Mouse (Mus musculus): ENCODE measurements around the gene Rab40b. TPM values are rescaled to one million over a fixed set of nuclear protein-coding genes. Genes with fewer than 3 reads are reported as not detected.

Gene Rab40b
- polyA plus RNA-seq (2015; fragmentation: Nextera tagmentation; extraction: Ambion mirVana): 1.3 and 2.7 TPM in 2 replicates

DNA sequence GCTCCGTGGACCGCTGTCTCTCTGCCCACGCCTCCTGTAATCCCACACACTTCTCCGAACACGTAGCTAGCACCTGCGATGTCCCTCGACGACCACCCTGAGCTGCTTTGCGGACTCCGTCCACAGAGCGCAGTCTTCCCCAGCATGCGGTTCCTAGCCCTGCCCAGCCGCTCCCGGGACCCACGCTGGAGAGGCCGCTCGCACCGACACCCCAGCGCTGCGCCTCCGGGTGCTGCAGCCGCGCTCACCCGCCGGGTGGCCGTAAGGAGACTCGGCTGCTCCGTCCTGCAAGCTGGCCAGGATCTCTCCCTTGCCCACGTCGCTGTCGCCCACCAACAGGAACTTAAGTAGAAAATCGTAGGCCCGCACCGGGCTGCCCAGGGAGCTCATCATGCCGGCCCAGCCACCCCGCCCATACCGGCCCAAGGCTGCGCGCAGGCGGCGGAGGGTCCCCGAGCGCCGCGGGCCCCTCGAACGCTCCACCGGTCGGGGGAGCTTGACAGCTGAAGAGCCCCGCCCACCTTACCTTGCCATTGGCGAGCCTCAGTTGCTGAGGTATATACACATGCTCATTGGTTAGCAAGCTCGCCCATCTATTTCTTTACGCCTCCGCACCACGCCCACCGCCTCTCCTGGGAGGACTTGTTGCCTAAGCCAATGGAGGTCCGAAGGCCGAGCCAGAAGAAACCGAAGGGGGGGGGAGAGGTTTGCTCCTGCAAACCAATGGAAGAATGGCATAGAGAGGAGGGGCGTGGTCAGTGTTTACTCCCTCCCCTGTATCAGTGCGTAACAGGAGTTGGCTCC lies at the start of gene Rab40b:
TSS of gene Rab40b (minus strand) at position 502 of the 804 bp plus-strand sequence.

DNA sequence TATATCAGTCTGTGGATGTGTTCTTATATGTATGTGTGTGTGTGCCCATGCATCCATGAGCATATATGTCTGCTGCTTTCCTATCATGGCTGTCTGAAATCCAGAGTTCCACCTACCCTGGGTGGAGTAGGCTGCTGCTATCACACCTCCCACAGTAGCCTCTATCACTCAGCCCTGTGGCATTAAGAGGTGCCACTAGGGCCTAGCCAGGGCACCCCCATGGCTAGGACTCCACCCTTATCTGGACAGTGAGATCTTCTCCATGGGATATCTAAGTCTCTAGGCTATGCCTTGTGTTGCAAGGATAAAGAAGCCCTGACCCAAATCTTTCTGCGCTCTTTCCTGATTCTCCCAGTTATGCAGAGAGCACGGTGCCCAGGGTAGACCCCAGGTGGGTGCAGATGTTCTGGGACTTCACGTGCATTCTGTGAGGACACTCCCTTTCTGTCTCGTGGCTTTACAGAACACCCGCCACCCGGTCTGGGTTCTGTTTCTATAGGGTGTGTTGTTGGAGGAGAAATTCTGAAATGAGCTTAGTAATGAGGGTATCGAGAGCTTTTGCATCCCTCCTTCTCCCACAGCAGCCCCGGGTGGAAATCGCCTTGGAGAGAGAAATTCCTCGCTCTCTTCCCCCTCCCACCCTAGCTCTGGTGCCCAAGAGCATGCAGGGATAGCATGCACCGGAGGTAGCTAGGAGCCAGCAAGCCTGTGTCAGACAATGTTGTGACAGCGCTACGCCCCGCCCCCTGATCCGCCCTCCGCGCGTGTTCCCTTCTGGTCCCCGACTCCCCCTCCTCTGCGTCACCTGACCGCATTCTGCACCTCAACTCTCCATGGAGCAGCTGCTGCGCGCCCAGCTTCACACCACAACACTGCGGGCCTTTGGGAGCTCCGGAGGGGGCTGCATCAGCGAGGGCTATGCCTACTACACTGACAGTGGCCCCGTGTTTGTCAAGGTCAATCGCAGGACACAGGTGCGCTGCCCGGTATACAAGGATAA lies 46.4 kb upstream of the Rab40b start, which contains the start of gene Fn3k:
TSS of gene Fn3k (plus strand) at position 758 of the 1,000 bp plus-strand sequence.

DNA sequence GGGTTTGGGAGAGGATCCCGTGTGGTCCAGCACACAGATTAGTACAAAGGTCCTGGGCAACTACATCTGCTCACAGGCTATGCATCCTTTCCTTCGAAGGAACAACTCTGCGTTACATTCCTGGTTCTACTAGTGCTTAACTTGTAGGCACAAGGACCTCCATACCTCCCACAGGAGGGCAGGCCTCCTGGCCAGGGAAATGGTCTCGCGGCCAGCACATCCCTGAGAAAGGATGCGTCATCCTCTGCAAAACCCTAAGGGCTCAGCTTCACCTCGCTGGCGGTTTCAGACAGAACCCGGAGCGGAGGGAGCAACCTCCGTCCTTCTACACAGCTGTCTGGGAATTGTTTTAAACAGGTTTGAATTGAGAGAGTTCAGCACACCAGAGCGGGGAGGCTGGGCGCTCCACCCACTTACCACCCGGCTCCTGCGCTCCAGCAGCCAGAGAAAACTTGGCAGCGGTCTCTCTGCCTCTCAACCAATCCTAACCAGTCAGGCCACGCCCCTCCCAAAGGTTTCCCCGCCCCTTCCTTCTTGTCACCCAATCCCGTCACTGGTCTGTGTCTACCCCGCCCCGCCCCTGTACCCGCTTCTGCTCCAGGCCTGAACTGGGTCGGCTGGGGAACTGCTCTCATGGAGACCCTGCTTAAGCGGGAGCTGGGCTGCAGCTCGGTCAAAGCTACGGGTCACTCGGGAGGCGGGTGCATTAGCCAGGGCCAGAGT lies 32.9 kb upstream of the Rab40b start, which contains the start of gene Fn3krp:
TSS of gene Fn3krp (plus strand) at position 572 of the 723 bp plus-strand sequence.

DNA sequence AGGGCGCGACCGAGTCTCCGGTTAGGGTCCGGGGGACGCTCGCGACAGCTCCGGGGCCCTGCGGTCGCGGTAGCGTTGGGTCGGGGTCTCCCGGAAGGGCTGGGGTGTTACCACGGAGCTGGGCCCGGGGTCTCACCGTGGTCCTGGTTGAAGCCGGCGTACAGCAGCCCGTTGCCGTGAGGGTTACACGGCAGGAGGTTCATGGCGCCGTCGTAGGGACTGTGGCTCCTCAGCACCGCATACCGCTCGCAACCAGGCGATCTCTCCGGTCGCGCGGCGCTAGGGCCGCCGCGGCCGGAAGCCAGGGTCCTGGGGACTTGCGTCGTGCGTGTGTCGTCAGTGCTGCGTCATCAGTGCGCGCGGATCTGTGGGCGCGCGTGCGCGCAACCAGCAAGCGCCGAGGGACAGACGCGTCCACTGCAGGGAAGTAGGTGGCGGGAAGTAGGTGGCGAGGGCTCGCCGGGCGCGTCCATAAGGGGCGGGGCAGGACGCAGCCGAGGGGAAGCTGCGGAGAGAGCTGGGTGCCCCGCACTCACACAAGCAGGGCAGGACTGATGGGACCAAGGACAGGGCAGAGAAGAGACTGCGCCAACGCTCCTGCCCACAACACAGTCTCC lies 33.9 kb downstream of the Rab40b start, which contains the start of gene Wdr45b:
TSS of gene Wdr45b (minus strand) at position 355 of the 617 bp plus-strand sequence.

Other genes starting within 250 kb of the Rab40b start
- gene Tex19.1, start 242.1 kb downstream of the Rab40b start, polyA plus RNA-seq (2015; fragmentation: Nextera tagmentation; extraction: Ambion mirVana): not detected in 2 replicates
- gene Uts2r, start 228.0 kb downstream of the Rab40b start, polyA plus RNA-seq (2015; fragmentation: Nextera tagmentation; extraction: Ambion mirVana): not detected in 2 replicates
- 3.8 TPM in 2 replicates for gene Hexdc, start 183.8 kb downstream of the Rab40b start, polyA plus RNA-seq (2015; fragmentation: Nextera tagmentation; extraction: Ambion mirVana)
- gene Ogfod3, start 183.5 kb downstream of the Rab40b start, polyA plus RNA-seq (2015; fragmentation: Nextera tagmentation; extraction: Ambion mirVana): 14.7 and 15.4 TPM in 2 replicates
- 28.1 and 31.3 TPM in 2 replicates for gene Cybc1, start 158.9 kb downstream of the Rab40b start, polyA plus RNA-seq (2015; fragmentation: Nextera tagmentation; extraction: Ambion mirVana)
- 56.7 and 66.8 TPM in 2 replicates for gene Narf, start 151.0 kb downstream of the Rab40b start, polyA plus RNA-seq (2015; fragmentation: Nextera tagmentation; extraction: Ambion mirVana)
- 4.7 and 5.0 TPM in 2 replicates for gene Foxk2, start 128.3 kb downstream of the Rab40b start, polyA plus RNA-seq (2015; fragmentation: Nextera tagmentation; extraction: Ambion mirVana)
- 26.8 and 35.3 TPM in 2 replicates for gene Wdr45b, start 33.8 kb downstream of the Rab40b start, polyA plus RNA-seq (2015; fragmentation: Nextera tagmentation; extraction: Ambion mirVana)
- gene Fn3krp, start 33.1 kb upstream of the Rab40b start, polyA plus RNA-seq (2015; fragmentation: Nextera tagmentation; extraction: Ambion mirVana): 29.8 and 35.5 TPM in 2 replicates
- gene Fn3k, start 46.7 kb upstream of the Rab40b start, polyA plus RNA-seq (2015; fragmentation: Nextera tagmentation; extraction: Ambion mirVana): 40.1 and 43.0 TPM in 2 replicates
- 25.2 and 26.2 TPM in 2 replicates for gene Tbcd, start 63.7 kb upstream of the Rab40b start, polyA plus RNA-seq (2015; fragmentation: Nextera tagmentation; extraction: Ambion mirVana)
- gene Zfp750, start 131.1 kb upstream of the Rab40b start, polyA plus RNA-seq (2015; fragmentation: Nextera tagmentation; extraction: Ambion mirVana): 0.44 and 0.48 TPM in 2 replicates